Mouse (Mus musculus) frontal cortex, postnatal 36 days (tissue): ENCODE data around the gene Tsc22d3.

Source experiments
- DNase-seq, 2 experiments: peaks; one replicate each; pipeline ENCODE4 v3.0.0; 2022; ENCODE audit warnings: low spot score in 2 of 2

The Tsc22d3 gene

DNA sequence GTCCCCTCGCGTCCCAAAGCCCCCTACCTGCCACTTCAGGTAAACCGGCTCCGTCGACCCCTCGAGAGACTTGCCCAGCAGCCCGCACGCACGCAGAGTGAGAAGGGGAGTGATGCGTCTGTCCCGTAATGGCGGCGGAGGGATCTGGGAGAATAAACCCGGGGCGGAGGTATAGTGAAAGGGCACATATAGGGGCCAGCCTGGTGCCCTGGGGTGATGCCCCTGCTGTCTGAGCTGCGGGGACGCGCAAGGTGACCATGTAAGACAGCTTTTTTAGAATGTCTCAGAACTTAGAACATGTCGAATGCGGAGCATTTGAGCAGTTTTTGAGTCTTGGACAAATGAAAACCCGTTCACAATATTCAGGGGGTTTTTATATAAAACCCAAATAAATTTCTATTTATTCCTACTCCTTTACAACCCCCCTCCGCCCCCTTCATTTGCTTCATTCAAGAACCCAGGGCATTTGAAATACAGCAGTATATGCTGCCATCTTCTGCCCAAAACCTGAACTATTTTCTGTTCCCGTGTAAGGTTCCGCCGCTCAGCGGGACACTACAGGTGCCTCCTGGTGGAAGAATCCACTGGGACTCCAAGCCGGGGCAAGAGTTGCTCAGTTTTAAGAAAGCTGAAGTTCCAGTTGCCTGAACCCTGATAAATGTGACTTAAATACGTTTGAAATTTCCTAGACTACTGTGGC lies at the start of gene Tsc22d3:
TSS of gene Tsc22d3 (minus strand) at position 250 of the 700 bp plus-strand sequence.
- DNase-seq: peak; percentile 19 to 57

DNA sequence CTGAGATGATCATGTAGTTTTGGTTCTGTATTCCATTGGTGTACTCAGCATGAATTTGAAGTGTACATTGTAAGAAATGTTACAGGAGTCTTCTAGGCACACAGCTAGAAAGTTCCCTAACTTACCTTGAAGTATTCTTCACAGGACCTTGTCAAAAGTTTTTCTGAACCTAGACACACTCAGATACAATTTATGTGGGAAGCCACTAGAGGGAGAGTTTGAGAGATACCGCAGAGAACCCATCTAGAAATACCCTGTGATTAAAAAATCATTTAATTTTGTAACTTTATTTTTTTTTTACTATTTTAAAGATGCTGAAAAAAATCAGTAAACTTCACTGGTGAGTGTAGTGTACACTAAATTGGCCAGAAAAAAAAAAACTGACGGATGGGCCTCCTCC lies 39.1 kb upstream of the Tsc22d3 start:
- DNase-seq: no peak

DNA sequence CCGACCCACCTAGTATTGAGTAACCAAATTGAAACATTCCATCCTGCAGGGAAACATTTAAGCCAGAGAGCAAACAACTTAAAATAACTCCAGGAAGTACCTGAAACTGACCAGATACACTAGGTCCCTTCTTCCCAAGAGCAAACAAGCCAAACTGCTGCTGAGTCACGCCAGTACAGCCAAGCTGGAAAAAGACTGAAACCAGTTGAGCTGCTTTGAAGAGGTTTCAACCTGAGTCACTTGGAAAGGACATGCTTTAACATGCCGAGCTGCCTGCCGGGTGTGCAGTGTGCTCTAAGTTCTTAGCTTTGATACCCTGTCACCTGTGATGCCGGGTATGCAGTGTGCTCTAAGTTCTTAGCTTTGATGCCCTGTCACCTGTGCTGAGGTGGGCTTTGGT lies 37.6 kb upstream of the Tsc22d3 start:
- DNase-seq: no peak

GRCm38 (mm10) chrX:140624875-140625594 lies 24.6 kb upstream of the Tsc22d3 start:
- no peak for DNase-seq

- DNase-seq: no peak
These were observed 9.5 kb upstream of the Tsc22d3 start for GRCm38 (mm10) chrX:140609938-140610337.

DNA sequence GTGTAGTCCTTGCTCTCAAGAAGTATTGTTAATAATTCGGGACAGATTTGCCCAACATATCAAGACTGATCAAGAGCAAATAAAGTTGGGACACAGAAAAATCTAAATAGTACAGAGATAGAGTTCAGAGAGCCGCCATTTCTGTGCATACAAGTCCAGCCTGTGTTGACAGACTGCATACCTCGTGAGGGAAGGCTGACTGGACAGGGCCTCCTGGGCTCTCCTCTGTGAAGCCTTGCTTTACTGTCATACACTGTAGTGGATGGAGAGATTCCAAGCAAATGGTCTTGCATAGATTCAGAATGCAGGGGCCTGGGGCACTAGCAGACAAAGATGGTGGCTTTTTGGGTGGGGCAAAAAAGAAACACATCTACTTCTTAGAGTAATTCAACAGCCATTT lies 1.4 kb upstream of the Tsc22d3 start:
- DNase-seq: no peak

- DNase-seq: no peak
These were observed 852 bp upstream of the Tsc22d3 start for GRCm38 (mm10) chrX:140601311-140601710.

GRCm38 (mm10) chrX:140599561-140600409 lies 674 bp downstream of the Tsc22d3 start:
- no peak for DNase-seq

- peak in 1 of 2 experiments; percentile 15 for DNase-seq
These were observed 1.5 kb downstream of the Tsc22d3 start for GRCm38 (mm10) chrX:140598850-140599560.

GRCm38 (mm10) chrX:140598194-140598849 lies 2.1 kb downstream of the Tsc22d3 start:
- no peak for DNase-seq

GRCm38 (mm10) chrX:140591176-140591575 lies 9.3 kb downstream of the Tsc22d3 start:
- no peak for DNase-seq

DNA sequence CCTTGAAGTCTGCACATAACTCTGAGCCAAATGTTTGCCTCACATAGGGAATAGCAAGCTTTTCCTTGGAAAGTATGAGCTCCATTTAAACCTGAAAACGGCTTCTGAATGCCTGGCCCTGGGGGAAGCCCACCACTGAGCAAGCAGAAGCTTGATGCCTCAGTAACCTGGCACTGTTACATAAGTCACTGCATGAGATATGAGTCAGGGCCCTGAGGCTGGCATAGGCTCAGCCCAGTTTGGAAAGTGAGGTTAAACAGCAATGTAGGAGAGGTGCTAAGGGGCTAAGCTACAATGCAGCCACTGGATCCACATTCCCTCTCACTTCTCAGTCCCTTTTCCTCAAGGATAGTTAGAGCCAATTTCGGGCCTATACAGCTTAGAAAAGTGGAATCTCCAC lies 10.3 kb downstream of the Tsc22d3 start:
- DNase-seq: no peak

GRCm38 (mm10) chrX:140589194-140589751 lies 11.2 kb downstream of the Tsc22d3 start:
- no peak for DNase-seq

DNA sequence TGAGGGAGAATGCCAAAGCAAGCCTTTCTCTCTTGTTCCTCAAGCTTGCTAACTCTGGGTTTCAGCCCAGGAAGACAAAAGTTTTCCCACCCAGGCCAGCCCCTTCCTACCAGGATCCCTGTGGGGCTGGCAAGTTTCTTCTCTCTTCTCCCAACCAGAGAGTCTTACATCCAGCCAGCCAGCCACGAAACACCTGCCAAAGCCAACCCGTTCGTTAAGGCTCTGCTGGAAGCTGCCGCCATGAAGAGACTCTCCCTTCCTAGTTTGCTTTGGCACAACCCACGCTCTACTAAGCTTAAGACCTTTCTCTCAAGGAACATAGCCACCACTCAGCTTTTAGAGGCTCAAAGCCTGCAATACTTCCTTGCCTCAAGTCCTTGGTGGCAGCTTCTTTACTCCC lies 11.9 kb downstream of the Tsc22d3 start:
- DNase-seq: no peak

GRCm38 (mm10) chrX:140580416-140580815 lies 20.0 kb downstream of the Tsc22d3 start:
- no peak for DNase-seq

- no peak for DNase-seq
These were observed 24.8 kb downstream of the Tsc22d3 start for GRCm38 (mm10) chrX:140575636-140576035.

DNA sequence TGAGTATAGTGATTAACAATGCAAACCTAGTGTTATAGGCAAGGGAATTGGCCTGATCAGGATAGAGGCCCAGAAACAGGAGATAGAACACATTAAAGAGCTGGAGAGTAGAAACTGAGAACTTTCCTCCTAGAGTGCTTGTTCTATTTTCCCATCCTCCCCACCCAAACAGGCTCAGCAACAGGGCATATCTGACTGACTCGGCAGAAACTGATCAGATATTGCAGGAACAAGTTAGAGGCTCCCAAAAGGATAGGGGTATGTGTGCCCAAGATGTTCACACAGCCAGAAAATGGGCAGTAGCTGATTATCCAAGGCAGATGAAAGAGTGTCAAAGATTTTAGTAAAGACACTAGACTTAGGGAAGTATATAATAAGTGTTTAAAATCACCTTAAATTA lies 25.3 kb downstream of the Tsc22d3 start:
- no peak for DNase-seq

DNA sequence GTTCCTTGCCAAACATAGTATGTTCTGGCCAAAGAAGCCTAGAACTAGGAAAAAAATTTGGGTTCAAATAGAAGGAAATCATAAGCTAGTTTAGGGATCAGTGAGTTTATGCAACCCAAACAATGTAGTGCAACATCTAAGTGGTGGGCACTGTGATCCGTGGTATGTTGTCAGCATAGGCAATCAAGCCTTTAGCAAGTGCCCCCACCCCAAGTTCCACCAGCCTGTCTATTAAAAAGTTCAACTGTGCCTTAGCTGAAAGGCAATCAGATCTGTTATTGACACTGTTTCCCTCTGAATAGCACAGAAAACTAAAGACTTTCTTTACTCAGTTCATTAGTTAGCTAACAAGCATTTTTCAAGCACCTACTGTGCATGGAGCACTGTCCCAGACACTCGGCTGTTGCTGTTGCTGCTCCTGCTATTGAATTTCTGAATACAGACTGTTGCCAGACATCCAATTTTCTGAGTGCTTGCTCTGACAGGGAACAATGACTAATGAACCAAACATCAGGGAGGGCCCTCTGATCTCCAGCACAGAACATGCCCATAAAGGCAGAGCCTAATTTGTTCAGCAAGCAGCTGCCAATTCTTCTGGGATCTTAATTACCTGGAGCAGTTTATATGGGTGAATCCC lies 27.6 kb downstream of the Tsc22d3 start:
- DNase-seq: no peak

- DNase-seq: no peak
These were observed 30.9 kb downstream of the Tsc22d3 start for GRCm38 (mm10) chrX:140569595-140569994.

- DNase-seq: no peak
These were observed 32.6 kb downstream of the Tsc22d3 start for GRCm38 (mm10) chrX:140567711-140568407.
